Mouse (Mus musculus) kidney, embryonic 16.5 days (tissue): ENCODE measurements at regions not wholly inside any gene's neighbourhood (a gene's known extent, or its start where the extent isn't known, plus 50 kb on each side); places are given as distances from the start of the nearest gene placed in this dataset.

ENCODE experiments used
- ATAC-seq: fragments of 200-750 bp; cut with Nextera tagmentation; 2 replicates; pipeline ENCODE4 v1.8.0; 2017; ENCODE audit warnings: moderate TSS enrichment; ENCODE audit not compliant: low FRiP score, low TSS enrichment
- H3K27ac ChIP-seq: fragments of 300-500 bp; sonication (generic); 2 replicates; pipeline ENCODE4 v1.5.1; 2014; ENCODE audit warnings: low read length
- H3K27me3 ChIP-seq: fragments of 300-500 bp; sonication (generic); 2 replicates; pipeline ENCODE4 v1.6.1; 2014; ENCODE audit warnings: low read length, control low read depth, mixed read lengths; ENCODE audit not compliant: insufficient read depth
- H3K36me3 ChIP-seq: fragments of 300-500 bp; sonication (generic); 2 replicates; pipeline ENCODE4 v1.6.1; 2014; ENCODE audit warnings: low read length, control low read depth, mixed read lengths; ENCODE audit not compliant: insufficient read depth
- H3K4me1 ChIP-seq: fragments of 300-500 bp; sonication (generic); 2 replicates; pipeline ENCODE4 v1.6.1; 2014; ENCODE audit warnings: low read length, control low read depth, mixed read lengths; ENCODE audit not compliant: insufficient read depth
- H3K4me2 ChIP-seq: fragments of 300-500 bp; sonication (generic); replicated peaks from 2 replicates; pipeline ENCODE4 v1.6.1; 2014; ENCODE audit warnings: low read depth, low read length
- H3K4me3 ChIP-seq: fragments of 300-500 bp; sonication (generic); 2 replicates; pipeline ENCODE4 v1.5.1; 2014; ENCODE audit warnings: mild to moderate bottlenecking, low read length
- H3K9ac ChIP-seq: fragments of 300-500 bp; sonication (generic); replicated peaks from 2 replicates; pipeline ENCODE4 v1.6.1; 2014; ENCODE audit warnings: low read length
- H3K9me3 ChIP-seq: fragments of 300-500 bp; sonication (generic); 2 replicates; pipeline ENCODE4 v1.6.1; 2016; ENCODE audit warnings: low read length, control low read depth
- WGBS: fragments of 180-500 bp; shearing (Covaris S2); extraction: QIAGEN DNeasy Blood & Tissue Kit; methylation state at CpG from one replicate; pipeline ENCODE4 v1.1.7; 2014; 5-methylcytosine and 5-hydroxymethylcytosine counted together

GRCm38 (mm10) chr10:126452057-126452622, 449.0 kb downstream of the Atp23 start:
- Histone ChIP-seq H3K9ac (no peak overlapping the region), H3K27me3 (no peaks in the 10 kb centered on the region), H3K4me1 (no peaks in the 10 kb centered on the region), H3K9me3 (peaks cover 4% of the 10 kb centered on the region), H3K4me3 (no peak overlapping the region), H3K36me3 (no peaks in the 10 kb centered on the region), H3K27ac (no peak overlapping the region), H3K4me2 (no peak overlapping the region)
- 85% methylated on average over 10 of the region's 10 CpGs for WGBS
- no peak for ATAC-seq

GRCm38 (mm10) chr10:126431222-126431621, 465.3 kb downstream of the Lrig3 start:
- Histone ChIP-seq H3K9me3 (no peaks in the 10 kb centered on the region), H3K4me2 (no peak overlapping the region), H3K9ac (no peak overlapping the region), H3K27me3 (no peaks in the 10 kb centered on the region), H3K4me1 (no peaks in the 10 kb centered on the region), H3K4me3 (no peak overlapping the region), H3K27ac (no peak overlapping the region), H3K36me3 (no peaks in the 10 kb centered on the region)
- no peak for ATAC-seq

- no peaks in the 10 kb centered on the region for H3K4me1 ChIP-seq
- no peak overlapping the region for H3K4me3 ChIP-seq
- ATAC-seq: no peak
- no peak overlapping the region for H3K4me2 ChIP-seq
- H3K36me3 ChIP-seq: no peaks in the 10 kb centered on the region
- WGBS: 91% methylated on average over 8 of the region's 8 CpGs
- no peak overlapping the region for H3K9ac ChIP-seq
- H3K27me3 ChIP-seq: no peaks in the 10 kb centered on the region
- no peaks in the 10 kb centered on the region for H3K9me3 ChIP-seq
- H3K27ac ChIP-seq: no peak overlapping the region
Measured at GRCm38 (mm10) chr10:126430346-126430745, 464.4 kb downstream of the Lrig3 start.

- H3K27ac ChIP-seq: no peak overlapping the region
- WGBS: 69% methylated on average over 1 of the region's 1 CpGs
- no peak overlapping the region for H3K4me2 ChIP-seq
- no peak for ATAC-seq
- H3K4me3 ChIP-seq: no peak overlapping the region
- H3K4me1 ChIP-seq: no peaks in the 10 kb centered on the region
- H3K27me3 ChIP-seq: no peaks in the 10 kb centered on the region
- no peak overlapping the region for H3K9ac ChIP-seq
- no peaks in the 10 kb centered on the region for H3K36me3 ChIP-seq
- H3K9me3 ChIP-seq: no peaks in the 10 kb centered on the region
Measured at GRCm38 (mm10) chr10:126429502-126429901, 463.5 kb downstream of the Lrig3 start.

DNA sequence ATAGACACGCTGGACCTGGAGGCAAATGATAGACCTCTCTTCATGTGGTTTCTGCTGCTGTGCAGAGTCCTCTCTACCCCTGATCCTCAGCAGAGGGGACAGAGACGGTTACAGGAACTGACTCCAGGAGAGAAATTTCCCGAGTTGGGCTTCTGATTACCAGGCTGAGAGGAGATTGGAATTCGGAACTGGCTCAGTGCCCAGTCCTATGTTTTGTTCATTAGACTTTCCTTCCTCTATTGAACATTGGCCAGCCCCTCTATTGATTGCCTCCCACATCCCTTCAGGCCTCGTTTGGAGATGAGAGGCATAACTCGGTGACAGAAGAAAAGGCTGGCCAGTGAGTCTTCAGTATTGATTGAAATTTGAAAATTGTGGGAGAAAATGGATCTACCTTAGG, 456.1 kb downstream of the Lrig3 start:
- Histone ChIP-seq H3K4me2 (no peak overlapping the region), H3K27me3 (no peaks in the 10 kb centered on the region), H3K4me1 (no peaks in the 10 kb centered on the region), H3K9ac (no peak overlapping the region), H3K27ac (no peak overlapping the region), H3K36me3 (no peaks in the 10 kb centered on the region), H3K9me3 (no peaks in the 10 kb centered on the region), H3K4me3 (no peak overlapping the region)
- WGBS: 61% methylated on average over 6 of the region's 6 CpGs
- ATAC-seq: no peak

- WGBS: 41% methylated on average over 7 of the region's 7 CpGs
- no peak for ATAC-seq
Measured at GRCm38 (mm10) chr10:126413786-126414185, 447.8 kb downstream of the Lrig3 start.

GRCm38 (mm10) chr10:126392235-126392634, 426.3 kb downstream of the Lrig3 start:
- no peak for ATAC-seq
- 91% methylated on average over 2 of the region's 3 CpGs for WGBS
- Histone ChIP-seq H3K4me3 (no peak overlapping the region), H3K4me1 (no peaks in the 10 kb centered on the region), H3K9me3 (no peaks in the 10 kb centered on the region), H3K9ac (no peak overlapping the region), H3K4me2 (no peak overlapping the region), H3K36me3 (no peaks in the 10 kb centered on the region), H3K27ac (no peak overlapping the region), H3K27me3 (no peaks in the 10 kb centered on the region)

More at GRCm38 (mm10) chr10:126413786-126414185, 447.8 kb downstream of the Lrig3 start:
- Histone ChIP-seq H3K36me3 (no peaks in the 10 kb centered on the region), H3K9ac (no peak overlapping the region), H3K27ac (no peak overlapping the region), H3K4me3 (no peak overlapping the region), H3K4me2 (no peak overlapping the region), H3K27me3 (no peaks in the 10 kb centered on the region), H3K4me1 (no peaks in the 10 kb centered on the region), H3K9me3 (no peaks in the 10 kb centered on the region)

DNA sequence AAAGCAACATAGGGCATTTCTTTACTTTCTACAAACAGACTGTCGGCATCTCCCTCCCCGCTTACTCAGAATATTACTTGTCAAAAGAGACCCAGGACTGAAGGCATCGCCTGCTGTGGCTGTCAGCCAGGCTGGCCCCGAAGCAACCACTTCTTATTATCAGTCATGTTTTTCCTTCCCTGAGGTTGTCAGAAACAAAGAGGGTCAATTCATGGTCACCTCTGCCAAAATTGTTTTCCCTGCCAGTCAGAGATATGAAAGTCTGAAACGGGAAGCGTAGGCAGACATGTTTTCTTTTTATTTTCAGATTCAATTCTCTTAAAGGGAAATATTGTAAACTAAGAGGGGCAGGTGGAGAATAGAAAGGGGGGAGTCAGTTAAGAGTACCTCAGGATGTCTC, 425.8 kb downstream of the Lrig3 start:
- ATAC-seq: no peak
- no peak overlapping the region for H3K4me2 ChIP-seq
- 77% methylated on average over 6 of the region's 6 CpGs for WGBS

DNA sequence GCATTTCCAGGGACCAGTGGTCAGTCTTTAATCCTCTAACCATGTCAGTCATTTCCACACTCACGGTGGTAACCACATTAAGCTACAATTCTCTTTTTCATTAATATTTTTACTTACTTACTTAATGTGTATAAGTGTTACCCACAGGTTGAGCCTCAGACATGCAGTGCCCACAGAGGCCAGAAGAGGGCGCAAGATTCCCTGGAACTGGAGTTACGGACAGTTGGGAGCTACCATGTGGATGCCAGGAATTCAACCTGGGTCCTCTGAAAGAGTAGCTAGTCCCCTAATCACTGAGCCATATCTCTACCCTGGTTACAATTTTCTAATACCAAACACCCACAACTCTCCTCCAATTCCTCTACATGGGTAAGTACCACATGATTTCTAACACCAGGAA, 420.5 kb downstream of the Lrig3 start:
- 76% methylated on average over 3 of the region's 3 CpGs for WGBS
- no peak overlapping the region for H3K9ac ChIP-seq
- no peak overlapping the region for H3K4me3 ChIP-seq
- H3K27me3 ChIP-seq: no peaks in the 10 kb centered on the region
- no peak overlapping the region for H3K27ac ChIP-seq
- H3K4me2 ChIP-seq: no peak overlapping the region
- no peak for ATAC-seq
- H3K4me1 ChIP-seq: no peaks in the 10 kb centered on the region
- no peaks in the 10 kb centered on the region for H3K36me3 ChIP-seq
- peaks cover 3% of the 10 kb centered on the region; the same call in 1 of the 2 replicates for H3K9me3 ChIP-seq

More for the DNA sequence above, 425.8 kb downstream of the Lrig3 start:
- H3K9me3 ChIP-seq: no peaks in the 10 kb centered on the region
- no peak overlapping the region for H3K4me3 ChIP-seq
- H3K4me1 ChIP-seq: no peaks in the 10 kb centered on the region
- H3K9ac ChIP-seq: no peak overlapping the region
- no peaks in the 10 kb centered on the region for H3K36me3 ChIP-seq
- H3K27ac ChIP-seq: no peak overlapping the region
- H3K27me3 ChIP-seq: no peaks in the 10 kb centered on the region

- Histone ChIP-seq H3K4me1 (no peaks in the 10 kb centered on the region), H3K9ac (no peak overlapping the region), H3K36me3 (no peaks in the 10 kb centered on the region), H3K9me3 (peaks cover 3% of the 10 kb centered on the region; the same call in 1 of the 2 replicates), H3K27me3 (no peaks in the 10 kb centered on the region), H3K4me2 (no peak overlapping the region), H3K4me3 (no peak overlapping the region), H3K27ac (no peak overlapping the region)
- WGBS: 94% methylated on average over 6 of the region's 6 CpGs
- ATAC-seq: no peak
Measured at GRCm38 (mm10) chr10:126385644-126386043, 419.7 kb downstream of the Lrig3 start.
